Mouse (Mus musculus) forebrain, embryonic 15.5 days (tissue): ENCODE results near the gene Gm1043. TPM values are rescaled to one million over a fixed set of nuclear protein-coding genes. Genes with fewer than 3 reads are reported as not detected.
A peak's percentile ranks its signal among the peaks of the same experiment; 100 is the strongest.

Experiments
- ATAC-seq: fragments of 200-750 bp; cut with Nextera tagmentation; replicated peaks from 2 replicates; pipeline ENCODE4 v1.8.0; 2017; ENCODE audit warnings: mild to moderate bottlenecking, moderate TSS enrichment, moderate library complexity
- H3K27ac ChIP-seq: fragments of 300-500 bp; sonication (generic); replicated peaks from 2 replicates; pipeline ENCODE4 v1.5.1; 2015; ENCODE audit warnings: mild to moderate bottlenecking, inconsistent platforms
- H3K27me3 ChIP-seq: fragments of 300-500 bp; sonication (generic); 2 replicates; pipeline ENCODE4 v1.6.1; 2015; ENCODE audit warnings: inconsistent platforms
- H3K36me3 ChIP-seq: fragments of 300-500 bp; sonication (generic); 2 replicates; pipeline ENCODE4 v1.6.1; 2015; ENCODE audit warnings: mild to moderate bottlenecking, inconsistent platforms
- H3K4me1 ChIP-seq: fragments of 300-500 bp; sonication (generic); 2 replicates; pipeline ENCODE4 v1.6.1; 2015; ENCODE audit warnings: inconsistent platforms
- H3K4me2 ChIP-seq: fragments of 300-500 bp; sonication (generic); replicated peaks from 2 replicates; pipeline ENCODE4 v1.6.1; 2015; ENCODE audit warnings: mild to moderate bottlenecking, inconsistent platforms
- H3K4me3 ChIP-seq: fragments of 300-500 bp; sonication (generic); 2 replicates; pipeline ENCODE4 v1.5.1; 2015; ENCODE audit warnings: mild to moderate bottlenecking, inconsistent platforms
- H3K9ac ChIP-seq: fragments of 300-500 bp; sonication (generic); replicated peaks from 2 replicates; pipeline ENCODE4 v1.6.1; 2015; ENCODE audit warnings: mild to moderate bottlenecking, inconsistent platforms
- H3K9me3 ChIP-seq: fragments of 300-500 bp; sonication (generic); 2 replicates; pipeline ENCODE4 v1.6.1; 2016; ENCODE audit warnings: inconsistent platforms
- WGBS: fragments of 180-500 bp; shearing (Covaris S2); methylation state at CpG from one replicate; pipeline ENCODE4 v1.1.7; 2015; ENCODE audit warnings: mixed read lengths; 5-methylcytosine and 5-hydroxymethylcytosine counted together
- polyA plus RNA-seq: library from polyadenylated mRNA; unstranded; fragments of >200 nt; fragmentation: Nextera tagmentation; extraction: Ambion mirVana; gene quantifications from 2 replicates; pipeline ENCODE4 v1.2.1, GENCODE M21; 2015

Gm1043 gene
- polyA plus RNA-seq, 1 experiment from 2014 or later = 2.3 TPM

- no peak for ATAC-seq
These were observed 111.0 kb downstream of the Gm1043 start for GRCm38 (mm10) chr5:37196196-37196595.

GRCm38 (mm10) chr5:37196666-37197250 lies 111.6 kb downstream of the Gm1043 start:
- no peak for ATAC-seq
- H3K4me2 ChIP-seq = no peak overlapping the region
- no peaks in the 10 kb centered on the region for H3K36me3 ChIP-seq
- no peaks in the 10 kb centered on the region for H3K9me3 ChIP-seq
- 71% methylated on average over 10 of the region's 10 CpGs for WGBS
- H3K27me3 ChIP-seq = no peaks in the 10 kb centered on the region
- peaks cover 21% of the 10 kb centered on the region for H3K4me1 ChIP-seq
- no peak overlapping the region for H3K9ac ChIP-seq
- H3K27ac ChIP-seq = no peak overlapping the region
- H3K4me3 ChIP-seq = no peak overlapping the region

More at GRCm38 (mm10) chr5:37196196-37196595, 111.0 kb downstream of the Gm1043 start:
- Histone ChIP-seq H3K36me3 (no peaks in the 10 kb centered on the region), H3K27ac (no peak overlapping the region), H3K9ac (no peak overlapping the region), H3K4me2 (no peak overlapping the region), H3K27me3 (no peaks in the 10 kb centered on the region), H3K9me3 (no peaks in the 10 kb centered on the region), H3K4me1 (peaks cover 21% of the 10 kb centered on the region), H3K4me3 (no peak overlapping the region)
- WGBS = 70% methylated on average over 8 of the region's 8 CpGs

- Histone ChIP-seq H3K4me2 (no peak overlapping the region), H3K4me1 (peaks cover 21% of the 10 kb centered on the region), H3K4me3 (no peak overlapping the region), H3K9ac (no peak overlapping the region), H3K9me3 (no peaks in the 10 kb centered on the region), H3K27me3 (no peaks in the 10 kb centered on the region), H3K36me3 (no peaks in the 10 kb centered on the region), H3K27ac (no peak overlapping the region)
- no peak for ATAC-seq
- WGBS = 69% methylated on average over 3 of the region's 3 CpGs
These were observed 112.3 kb downstream of the Gm1043 start for GRCm38 (mm10) chr5:37197423-37197822.

- Histone ChIP-seq H3K4me2 (no peak overlapping the region), H3K9ac (no peak overlapping the region), H3K27ac (peak overlapping the region; percentile 32), H3K4me3 (no peak overlapping the region), H3K9me3 (no peaks in the 10 kb centered on the region), H3K27me3 (no peaks in the 10 kb centered on the region), H3K36me3 (no peaks in the 10 kb centered on the region), H3K4me1 (peaks cover 21% of the 10 kb centered on the region)
- peak; percentile 35 for ATAC-seq
- WGBS = 17% methylated on average over 2 of the region's 2 CpGs
These were observed 113.0 kb downstream of the Gm1043 start for GRCm38 (mm10) chr5:37198011-37198688.

- Histone ChIP-seq H3K36me3 (no peaks in the 10 kb centered on the region), H3K27me3 (no peaks in the 10 kb centered on the region), H3K9me3 (no peaks in the 10 kb centered on the region), H3K9ac (no peak overlapping the region), H3K4me2 (no peak overlapping the region), H3K27ac (no peak overlapping the region), H3K4me3 (no peak overlapping the region), H3K4me1 (peaks cover 14% of the 10 kb centered on the region)
- ATAC-seq = no peak
- WGBS = 17% methylated on average over 1 of the region's 1 CpGs
These were observed 117.1 kb downstream of the Gm1043 start for GRCm38 (mm10) chr5:37202285-37202684.

- Histone ChIP-seq H3K27me3 (no peaks in the 10 kb centered on the region), H3K9me3 (no peaks in the 10 kb centered on the region), H3K4me3 (no peak overlapping the region), H3K9ac (no peak overlapping the region), H3K4me2 (no peak overlapping the region), H3K27ac (no peak overlapping the region), H3K36me3 (no peaks in the 10 kb centered on the region), H3K4me1 (no peaks in the 10 kb centered on the region)
- WGBS = 71% methylated on average over 7 of the region's 7 CpGs
- ATAC-seq = no peak
These were observed 119.7 kb downstream of the Gm1043 start for GRCm38 (mm10) chr5:37204886-37205285.

GRCm38 (mm10) chr5:37205420-37205819 lies 120.2 kb downstream of the Gm1043 start:
- ATAC-seq = no peak
- Histone ChIP-seq H3K9ac (no peak overlapping the region), H3K9me3 (no peaks in the 10 kb centered on the region), H3K4me3 (no peak overlapping the region), H3K4me2 (no peak overlapping the region), H3K4me1 (no peaks in the 10 kb centered on the region), H3K36me3 (no peaks in the 10 kb centered on the region), H3K27ac (no peak overlapping the region), H3K27me3 (no peaks in the 10 kb centered on the region)
- WGBS = 81% methylated on average over 1 of the region's 1 CpGs

- Histone ChIP-seq H3K36me3 (no peaks in the 10 kb centered on the region), H3K9me3 (no peaks in the 10 kb centered on the region), H3K27me3 (no peaks in the 10 kb centered on the region), H3K27ac (no peak overlapping the region), H3K9ac (no peak overlapping the region), H3K4me2 (no peak overlapping the region), H3K4me3 (no peak overlapping the region), H3K4me1 (no peaks in the 10 kb centered on the region)
- 49% methylated on average over 2 of the region's 2 CpGs for WGBS
- ATAC-seq = no peak
These were observed 121.2 kb downstream of the Gm1043 start for GRCm38 (mm10) chr5:37206364-37206763.

- Histone ChIP-seq H3K9ac (no peak overlapping the region), H3K27ac (no peak overlapping the region), H3K4me1 (no peaks in the 10 kb centered on the region), H3K27me3 (no peaks in the 10 kb centered on the region), H3K36me3 (no peaks in the 10 kb centered on the region), H3K4me3 (no peak overlapping the region), H3K9me3 (no peaks in the 10 kb centered on the region), H3K4me2 (no peak overlapping the region)
- WGBS = 68% methylated on average over 9 of the region's 9 CpGs
- no peak for ATAC-seq
These were observed 128.0 kb downstream of the Gm1043 start for GRCm38 (mm10) chr5:37212938-37213708.

GRCm38 (mm10) chr5:37213709-37214103 lies 128.5 kb downstream of the Gm1043 start:
- 77% methylated on average over 4 of the region's 4 CpGs for WGBS
- ATAC-seq = no peak

GRCm38 (mm10) chr5:37214614-37215013 lies 129.4 kb downstream of the Gm1043 start:
- Histone ChIP-seq H3K4me2 (no peak overlapping the region), H3K9ac (no peak overlapping the region), H3K27ac (no peak overlapping the region), H3K9me3 (no peaks in the 10 kb centered on the region), H3K4me1 (no peaks in the 10 kb centered on the region), H3K4me3 (no peak overlapping the region), H3K36me3 (no peaks in the 10 kb centered on the region), H3K27me3 (no peaks in the 10 kb centered on the region)
- WGBS = 82% methylated on average over 6 of the region's 6 CpGs
- ATAC-seq = no peak

More at GRCm38 (mm10) chr5:37213709-37214103, 128.5 kb downstream of the Gm1043 start:
- no peak overlapping the region for H3K4me3 ChIP-seq
- no peaks in the 10 kb centered on the region for H3K4me1 ChIP-seq
- no peaks in the 10 kb centered on the region for H3K27me3 ChIP-seq
- H3K4me2 ChIP-seq = no peak overlapping the region
- no peak overlapping the region for H3K9ac ChIP-seq
- no peak overlapping the region for H3K27ac ChIP-seq
- H3K36me3 ChIP-seq = no peaks in the 10 kb centered on the region
- no peaks in the 10 kb centered on the region for H3K9me3 ChIP-seq

GRCm38 (mm10) chr5:37215276-37215675 lies 130.1 kb downstream of the Gm1043 start:
- Histone ChIP-seq H3K4me3 (no peak overlapping the region), H3K27me3 (no peaks in the 10 kb centered on the region), H3K9me3 (no peaks in the 10 kb centered on the region), H3K9ac (no peak overlapping the region), H3K36me3 (no peaks in the 10 kb centered on the region), H3K27ac (no peak overlapping the region), H3K4me1 (no peaks in the 10 kb centered on the region), H3K4me2 (no peak overlapping the region)
- no peak for ATAC-seq
- WGBS = 88% methylated on average over 7 of the region's 7 CpGs
